Mouse (Mus musculus) bone marrow macrophage, adult 2 months (primary cell): ENCODE data around the gene D930048N14Rik.
A peak's percentile ranks its signal among the peaks of the same experiment; 100 is the strongest.

ENCODE experiments used
- CTCF ChIP-seq: IDR thresholded peaks from 2 replicates; pipeline ENCODE4 v1.5.1; 2012; ENCODE audit warnings: low read depth, mild to moderate bottlenecking, low read length, moderate library complexity
- POLR2A ChIP-seq: IDR thresholded peaks from 2 replicates; pipeline ENCODE4 v1.6.1; 2012; ENCODE audit warnings: mild to moderate bottlenecking, low read depth, low read length, borderline replicate concordance

DNA sequence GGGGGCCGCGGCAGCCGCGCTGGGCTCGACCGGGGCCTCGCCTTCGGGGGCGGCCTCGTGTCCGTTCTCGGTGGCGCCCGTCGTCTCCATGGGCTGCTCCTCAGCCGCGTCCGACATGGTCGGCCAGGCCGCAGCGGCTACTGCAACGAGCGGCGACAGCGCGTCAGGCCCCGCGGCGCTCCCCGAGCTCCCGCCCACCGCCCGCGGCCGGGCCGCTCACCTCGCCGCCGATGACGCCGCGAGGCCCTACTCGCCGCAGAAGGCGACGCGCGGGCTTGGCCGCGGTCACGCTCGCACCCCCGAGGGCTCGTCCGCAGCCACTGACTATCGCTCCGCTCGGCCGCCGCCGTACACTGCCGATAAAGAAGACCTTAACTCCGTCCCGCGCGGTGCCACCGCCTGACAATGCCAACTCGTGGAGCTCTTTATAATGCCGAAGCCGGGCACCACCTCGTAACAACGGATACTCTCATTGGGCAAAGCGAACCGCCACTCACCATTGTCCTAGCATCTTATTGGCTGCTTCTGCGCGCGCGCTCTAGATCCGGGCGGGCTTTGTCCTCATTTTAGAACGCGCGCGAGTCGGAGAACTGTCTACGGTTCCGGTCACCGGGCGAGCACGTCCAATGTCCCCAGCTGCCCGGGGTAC, 44.2 kb upstream of the D930048N14Rik start, which contains the start of gene Hnrnpab:
- TF ChIP-seq CTCF (no peak), POLR2A (peak; percentile 93)
